Mouse (Mus musculus): ENCODE data around the gene Plxnc1.

The Plxnc1 gene

DNA sequence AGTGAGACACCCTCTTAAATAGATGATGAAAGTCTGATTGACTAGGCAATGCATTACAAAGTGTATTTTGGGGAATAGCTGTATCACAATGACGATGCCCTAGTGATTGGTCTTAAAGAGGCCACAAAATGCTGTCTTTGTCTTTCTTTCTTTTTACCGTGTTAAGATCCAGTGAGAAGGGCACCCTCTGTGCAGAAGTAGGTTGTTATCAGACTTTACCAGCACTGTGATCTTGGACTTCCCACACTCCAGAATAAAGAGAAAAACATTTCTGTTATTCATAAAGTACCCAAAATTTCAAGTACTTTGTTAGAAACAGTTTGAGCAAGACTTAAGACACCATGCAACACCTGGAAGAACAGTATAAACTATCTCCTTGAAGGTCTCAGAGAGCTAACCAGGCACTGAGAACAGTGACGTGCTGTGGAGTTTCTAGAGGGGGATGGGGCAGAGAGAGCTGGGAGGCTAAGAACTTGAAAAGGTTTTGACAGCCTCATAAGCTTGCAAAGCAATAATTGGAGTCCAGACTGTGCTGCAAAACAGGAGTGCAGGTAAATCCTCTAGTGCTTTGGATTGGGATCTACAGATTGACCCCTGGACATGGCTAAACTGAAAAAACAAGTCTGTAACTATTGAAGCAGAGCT lies 163.9 kb downstream of the Plxnc1 start:
- no peak for DNase-seq (ENCODE audit: low read depth, low spot score)
- H3K36me3 ChIP-seq (ENCODE audit: control insufficient read depth, insufficient read depth, low read length, poor library complexity, severe bottlenecking) = 0 out of 2 replicates have a peak, but pooled peaks cover 3% of the 10 kb centered on the region
- H3K27me3 ChIP-seq (ENCODE audit: control insufficient read depth, insufficient read depth, low read length, poor library complexity, severe bottlenecking) = no peaks in the 10 kb centered on the region

DNA sequence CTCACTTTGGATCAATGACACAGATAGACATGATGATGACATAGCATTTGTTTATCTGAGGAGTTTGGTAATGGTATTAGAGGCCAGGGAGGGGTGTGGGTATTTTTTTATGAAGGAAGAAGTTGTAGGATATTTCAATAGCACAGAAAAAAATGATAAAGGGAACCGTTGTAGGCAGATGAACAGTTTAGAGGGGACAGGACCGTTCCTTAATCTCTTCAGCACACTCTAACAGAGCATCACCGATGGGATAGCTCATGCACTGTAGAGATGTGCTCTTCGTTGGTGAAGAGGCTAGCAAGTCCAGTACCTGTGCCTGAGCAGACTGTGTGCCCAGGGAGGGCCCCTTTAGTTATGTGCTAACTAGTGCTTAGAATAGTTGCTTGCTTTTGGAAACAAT lies 165.3 kb downstream of the Plxnc1 start:
- H3K27me3 ChIP-seq (ENCODE audit: control insufficient read depth, insufficient read depth, low read length, poor library complexity, severe bottlenecking) = no peaks in the 10 kb centered on the region
- no peak for DNase-seq (ENCODE audit: low read depth, low spot score)
- H3K36me3 ChIP-seq (ENCODE audit: control insufficient read depth, insufficient read depth, low read length, poor library complexity, severe bottlenecking) = peaks cover 3% of the 10 kb centered on the region; the same call in 1 of the 2 replicates

DNA sequence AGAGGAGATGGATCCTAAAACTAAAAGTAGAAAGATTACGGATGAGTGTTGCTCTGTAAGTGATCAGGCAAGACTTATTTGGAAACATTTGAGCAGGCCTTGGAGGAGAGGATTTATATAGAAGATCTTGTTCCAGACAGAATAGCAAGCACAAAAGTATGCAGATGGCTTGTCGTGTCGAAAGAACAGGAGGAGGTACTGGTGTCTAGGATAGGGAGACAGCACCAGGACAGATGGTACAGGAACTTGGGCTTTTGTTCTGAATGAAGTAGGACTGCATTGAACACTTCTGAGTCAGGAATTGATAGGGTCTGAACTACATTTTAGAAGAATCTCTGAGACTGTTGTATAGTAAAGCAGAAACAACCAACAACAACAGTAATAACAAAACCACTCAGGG lies 167.1 kb downstream of the Plxnc1 start:
- H3K27me3 ChIP-seq (ENCODE audit: control insufficient read depth, insufficient read depth, low read length, poor library complexity, severe bottlenecking) = no peaks in the 10 kb centered on the region
- no peak for DNase-seq (ENCODE audit: low read depth, low spot score)
- H3K36me3 ChIP-seq (ENCODE audit: control insufficient read depth, insufficient read depth, low read length, poor library complexity, severe bottlenecking) = peaks cover 3% of the 10 kb centered on the region; the same call in 1 of the 2 replicates

DNA sequence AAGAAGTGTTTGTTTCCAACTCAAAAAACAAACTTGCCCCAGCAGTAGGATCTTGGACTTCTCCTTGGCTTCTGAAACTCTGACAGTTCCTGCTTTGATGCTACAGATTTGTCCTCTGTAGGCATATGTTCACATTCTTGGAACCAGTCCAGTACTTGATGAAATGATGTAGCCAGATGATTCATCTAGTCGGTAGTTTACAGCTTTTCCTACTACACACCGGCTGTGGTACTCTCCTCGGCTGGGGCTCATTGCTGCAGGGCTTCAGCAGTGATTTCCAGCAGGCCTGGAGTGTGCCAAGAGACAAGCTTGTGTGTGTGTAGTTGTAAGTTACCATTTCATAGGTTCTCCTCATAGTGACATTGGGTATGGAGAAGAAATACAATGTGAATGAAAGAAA lies 173.1 kb downstream of the Plxnc1 start:
- no peaks in the 10 kb centered on the region for H3K27me3 ChIP-seq (ENCODE audit: control insufficient read depth, insufficient read depth, low read length, poor library complexity, severe bottlenecking)
- DNase-seq (ENCODE audit: low read depth, low spot score) = no peak
- H3K36me3 ChIP-seq (ENCODE audit: control insufficient read depth, insufficient read depth, low read length, poor library complexity, severe bottlenecking) = no peaks in the 10 kb centered on the region; the same call in 1 of the 2 replicates

DNA sequence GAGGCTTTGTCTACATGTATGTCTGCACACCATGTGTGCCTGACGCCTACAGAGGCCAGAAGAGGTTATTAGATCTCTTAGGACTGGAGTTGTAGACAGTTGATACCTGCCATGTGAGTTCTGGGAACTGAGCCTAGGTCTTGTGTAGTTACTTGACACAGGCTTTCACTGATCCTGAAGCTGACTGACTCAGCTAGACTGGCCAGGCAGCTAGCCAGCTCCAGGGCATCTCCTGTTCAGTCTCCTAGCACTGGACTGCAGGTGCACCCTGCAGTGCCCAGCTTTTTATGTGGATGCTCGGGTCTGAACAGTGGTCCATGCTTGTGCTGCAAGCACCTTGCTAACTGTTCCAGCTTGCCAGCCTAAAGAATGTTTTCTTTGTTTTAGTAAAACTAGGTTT lies 197.6 kb downstream of the Plxnc1 start:
- peaks cover 3% of the 10 kb centered on the region for H3K36me3 ChIP-seq (ENCODE audit: control insufficient read depth, insufficient read depth, low read length, poor library complexity, severe bottlenecking)
- DNase-seq (ENCODE audit: low read depth, low spot score) = no peak
- no peaks in the 10 kb centered on the region for H3K27me3 ChIP-seq (ENCODE audit: control insufficient read depth, insufficient read depth, low read length, poor library complexity, severe bottlenecking)

DNA sequence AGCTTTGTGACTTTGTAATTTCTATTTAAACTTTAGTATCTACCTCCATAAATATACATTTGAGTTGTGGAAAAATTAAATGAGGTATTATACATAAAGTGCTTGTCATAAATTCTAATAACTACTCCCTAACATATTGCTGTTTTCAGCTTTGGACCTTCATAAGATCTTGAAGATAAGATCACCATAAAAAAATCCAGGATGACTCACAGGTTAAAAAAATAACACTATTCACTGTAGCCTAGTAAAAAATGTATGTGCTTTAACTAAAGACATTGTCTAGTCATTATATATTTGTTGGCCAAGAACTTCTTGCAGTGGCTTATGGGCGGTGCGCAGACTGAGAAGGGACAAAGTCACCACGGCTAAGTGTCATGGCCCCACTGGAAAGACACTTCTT lies 203.2 kb downstream of the Plxnc1 start:
- Histone ChIP-seq H3K27me3 (ENCODE audit: control insufficient read depth, insufficient read depth, low read length, poor library complexity, severe bottlenecking) (no peaks in the 10 kb centered on the region), H3K36me3 (ENCODE audit: control insufficient read depth, insufficient read depth, low read length, poor library complexity, severe bottlenecking) (no peaks in the 10 kb centered on the region)
- DNase-seq (ENCODE audit: low read depth, low spot score) = no peak

All from splenic B cell, adult 2 months (primary cell).